Mouse (Mus musculus) urinary bladder, postnatal 36 days (tissue): Measurements from ENCODE around the gene Acod1.

Source experiments
- DNase-seq, 2 experiments: peaks; one replicate each; pipeline ENCODE4 v3.0.0; 2022; ENCODE audit warnings: low spot score in 2 of 2, mixed read lengths in 1 of 2

The Acod1 gene

GRCm38 (mm10) chr14:103102246-103102645 lies 55.5 kb downstream of the Acod1 start:
- no peak for DNase-seq

GRCm38 (mm10) chr14:103102731-103103335 lies 56.1 kb downstream of the Acod1 start:
- DNase-seq, result no peak
